Mouse (Mus musculus): Measurements from ENCODE around the gene Syt16.
A peak's percentile ranks its signal among the peaks of the same experiment; 100 is the strongest.

Gene Syt16

DNA sequence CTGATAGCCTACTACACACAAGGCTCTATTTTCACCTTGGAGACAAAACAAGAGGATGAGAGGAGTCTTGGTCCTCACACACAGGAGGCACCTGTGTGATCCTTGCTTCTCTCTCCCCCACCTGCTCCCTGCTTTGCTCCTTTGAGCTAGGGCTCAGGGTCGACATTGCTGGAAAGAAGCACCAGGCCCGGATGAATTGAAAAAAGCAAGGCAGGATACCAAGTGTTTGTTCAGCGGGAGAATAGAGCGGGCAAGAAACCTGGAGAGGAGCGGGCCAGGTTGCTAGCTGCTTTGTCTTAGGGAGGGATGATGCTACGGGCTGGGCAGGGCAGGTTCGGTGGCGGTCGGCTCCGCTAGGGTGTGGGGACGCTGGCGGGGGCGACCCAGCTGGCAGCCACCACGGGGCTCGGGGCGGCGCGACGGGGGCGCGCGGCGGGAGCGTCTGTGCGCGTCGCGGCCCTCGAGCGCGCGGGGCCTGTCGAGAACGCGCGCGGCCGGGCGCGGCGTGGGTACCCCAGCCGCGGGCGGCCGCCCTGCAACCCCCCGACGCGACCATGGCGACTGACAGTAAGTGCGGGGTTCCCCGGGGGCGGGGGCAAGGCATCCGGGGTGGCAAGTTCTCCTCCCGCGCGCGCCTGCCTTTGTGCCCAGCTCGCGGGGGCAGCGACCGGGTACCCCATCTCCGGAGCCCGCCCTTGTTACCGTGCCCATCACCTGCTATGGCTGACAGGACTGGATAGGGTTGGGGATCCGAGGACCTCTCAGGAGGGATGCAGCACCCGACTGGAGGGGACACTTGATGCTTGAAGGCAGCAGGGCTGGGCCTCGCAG lies at the start of gene Syt16:
Gene Syt16, plus strand, starts transcription at position 365 of the 831 bp plus-strand sequence.
- no peak for DNase-seq (ENCODE audit: low spot score)

DNA sequence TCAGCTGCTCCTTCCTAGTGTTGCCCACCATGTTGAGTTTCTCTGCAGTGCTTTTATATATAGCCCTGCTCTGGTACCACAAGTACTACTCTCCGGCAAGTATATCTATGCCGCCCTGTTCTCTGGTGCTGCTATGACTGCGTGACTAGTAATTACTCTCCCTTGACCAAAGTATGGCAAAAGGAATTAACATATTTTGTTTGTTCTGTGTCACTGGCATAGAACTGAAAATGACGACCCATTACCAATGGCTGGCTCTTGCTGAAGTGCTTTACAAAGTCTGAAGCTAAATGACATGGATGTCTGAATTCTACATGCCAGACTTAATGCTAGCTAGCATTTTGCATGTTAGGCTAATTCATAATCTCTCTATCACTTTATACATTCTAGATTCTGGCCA lies 49.0 kb upstream of the Syt16 start:
- no peak for DNase-seq (ENCODE audit: low spot score)

- DNase-seq (ENCODE audit: low spot score) = peak; percentile 18
Measured at GRCm38 (mm10) chr12:73949318-73950058, 48.0 kb upstream of the Syt16 start.

DNA sequence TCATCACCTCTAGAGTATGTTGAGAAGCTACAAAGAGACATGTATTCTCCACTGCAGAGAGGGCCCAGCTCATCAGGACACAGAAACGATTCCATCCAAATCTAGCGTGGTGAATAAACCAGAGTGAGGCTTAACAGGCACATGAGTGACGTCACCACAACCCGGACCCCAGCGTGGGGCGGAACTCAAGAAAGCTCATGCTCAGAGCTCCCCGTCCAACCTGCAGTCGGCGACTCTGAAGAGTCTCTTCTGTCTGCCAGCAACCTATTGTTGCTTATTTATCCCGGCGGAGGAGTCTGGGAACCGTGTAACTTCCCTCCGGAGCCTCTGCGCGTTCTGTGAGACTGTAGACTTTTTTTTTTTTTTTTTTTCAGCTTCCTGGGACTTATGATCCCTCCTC lies 44.6 kb upstream of the Syt16 start:
- DNase-seq (ENCODE audit: low spot score) = no peak

- no peak for DNase-seq (ENCODE audit: low spot score)
Measured at GRCm38 (mm10) chr12:73953420-73954186, 43.9 kb upstream of the Syt16 start.

- no peak for DNase-seq (ENCODE audit: low spot score)
Measured at GRCm38 (mm10) chr12:73954785-73955184, 42.7 kb upstream of the Syt16 start.

- DNase-seq (ENCODE audit: low spot score) = no peak
Measured at GRCm38 (mm10) chr12:73957676-73958075, 39.8 kb upstream of the Syt16 start.

DNA sequence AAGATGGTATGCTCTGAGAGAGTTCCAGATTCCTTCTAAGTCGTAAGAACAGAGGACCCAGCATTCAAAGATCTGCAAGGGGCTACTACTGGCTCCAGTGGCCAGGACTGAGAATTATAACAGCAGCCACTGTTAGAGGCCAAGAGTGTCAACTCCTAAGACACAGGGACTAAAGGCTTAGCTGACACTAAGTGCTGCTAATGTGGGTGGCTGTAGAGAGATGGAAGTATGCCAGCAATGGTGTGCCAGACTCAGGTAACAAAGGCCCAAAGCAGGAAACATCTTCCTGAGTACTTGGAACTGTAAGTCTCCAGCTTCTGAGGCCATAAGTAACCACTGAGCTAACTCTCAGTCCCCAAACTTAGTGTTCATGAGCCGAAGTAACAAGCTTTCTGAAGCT lies 38.6 kb upstream of the Syt16 start:
- DNase-seq (ENCODE audit: low spot score) = no peak

DNA sequence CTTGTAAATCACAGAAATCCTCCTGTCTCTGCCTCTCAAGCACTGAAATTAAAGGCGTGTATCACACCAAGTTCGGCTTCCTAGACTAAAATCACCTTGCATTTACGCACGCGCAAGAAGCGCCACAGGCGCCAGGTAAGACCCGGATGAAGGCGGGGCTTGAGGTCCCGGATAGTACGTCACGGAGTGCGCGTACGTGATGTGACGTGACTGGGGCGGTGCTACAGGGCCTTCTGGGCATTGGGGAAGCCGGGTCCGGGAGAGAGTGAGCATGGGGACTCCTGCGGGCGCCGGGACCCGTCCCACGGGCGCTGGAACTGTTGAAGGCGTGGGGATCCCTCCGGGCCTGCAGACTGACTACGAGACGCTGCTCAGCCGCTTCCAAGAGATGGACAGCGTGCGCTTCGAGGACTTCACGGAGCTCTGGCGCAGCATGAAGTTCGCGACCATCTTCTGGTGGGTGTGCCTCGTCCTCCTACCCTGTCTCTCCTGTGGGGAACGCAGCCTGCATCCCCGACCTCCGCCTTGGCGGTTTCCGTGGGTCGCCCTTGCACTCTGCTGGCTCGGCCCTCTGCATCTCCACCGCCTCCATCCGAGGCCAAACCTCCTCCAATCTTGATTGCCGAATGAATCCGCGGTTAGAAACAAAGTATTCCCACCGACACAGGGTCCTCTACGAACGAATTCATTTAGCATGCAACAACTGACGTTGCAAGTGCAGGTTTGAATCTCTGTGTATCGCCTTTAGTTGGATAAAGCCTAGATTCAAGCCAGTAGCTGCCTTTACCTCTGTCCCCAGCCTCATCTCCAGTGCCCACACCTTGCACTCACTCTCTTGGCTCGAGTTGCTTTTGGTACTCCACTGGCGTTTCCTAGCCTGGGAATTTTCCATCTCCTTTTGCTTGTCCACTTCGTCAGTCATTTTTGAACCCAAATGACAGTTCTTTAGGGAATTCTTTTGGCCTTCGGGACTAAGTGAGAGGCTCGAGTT lies 32.9 kb upstream of the Syt16 start, which contains the start of gene Snapc1:
Gene Snapc1, plus strand, starts transcription at position 191 of the 991 bp plus-strand sequence.
- DNase-seq (ENCODE audit: low spot score) = peak; percentile 94

DNA sequence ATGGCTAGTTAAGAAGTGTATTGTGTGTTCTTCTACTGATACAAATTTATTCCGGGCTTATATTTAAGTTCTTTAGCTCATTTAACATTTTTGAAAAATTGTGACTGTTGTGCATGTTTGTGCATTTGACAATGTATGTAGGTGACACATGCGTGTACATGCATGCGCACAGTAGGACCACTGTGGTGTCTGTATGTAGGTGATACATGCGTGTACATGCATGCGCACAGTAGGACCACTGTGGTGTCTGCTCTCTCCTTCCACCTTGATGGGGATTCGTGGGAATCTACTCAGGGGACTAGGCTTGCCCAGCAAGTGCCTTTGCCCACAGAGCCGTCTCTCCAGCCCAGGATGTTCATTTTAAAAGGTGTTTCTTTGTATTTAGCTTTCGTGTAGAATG lies 28.3 kb upstream of the Syt16 start:
- no peak for DNase-seq (ENCODE audit: low spot score)

DNA sequence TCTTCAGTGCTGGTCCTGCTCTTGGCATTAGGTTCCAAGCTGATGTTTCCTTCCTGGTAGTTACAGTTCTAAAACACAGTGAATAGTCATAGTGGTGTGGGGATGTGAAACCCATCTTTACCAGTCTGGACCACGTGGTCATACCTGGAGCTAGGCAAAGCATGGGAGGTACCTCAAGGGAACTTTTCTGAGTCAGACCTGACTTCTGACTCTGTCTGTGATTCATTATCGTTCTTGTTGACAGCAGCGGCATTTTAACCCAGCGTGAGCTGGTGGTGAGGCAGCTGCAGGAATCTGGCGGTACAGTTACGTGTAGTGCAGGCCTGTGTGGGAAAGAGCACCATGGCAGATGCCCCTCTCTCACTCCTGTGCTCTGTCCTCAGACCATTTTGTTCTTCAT lies 22.9 kb upstream of the Syt16 start:
- DNase-seq (ENCODE audit: low spot score) = no peak

GRCm38 (mm10) chr12:73978144-73978543 lies 19.3 kb upstream of the Syt16 start:
- no peak for DNase-seq (ENCODE audit: low spot score)

DNA sequence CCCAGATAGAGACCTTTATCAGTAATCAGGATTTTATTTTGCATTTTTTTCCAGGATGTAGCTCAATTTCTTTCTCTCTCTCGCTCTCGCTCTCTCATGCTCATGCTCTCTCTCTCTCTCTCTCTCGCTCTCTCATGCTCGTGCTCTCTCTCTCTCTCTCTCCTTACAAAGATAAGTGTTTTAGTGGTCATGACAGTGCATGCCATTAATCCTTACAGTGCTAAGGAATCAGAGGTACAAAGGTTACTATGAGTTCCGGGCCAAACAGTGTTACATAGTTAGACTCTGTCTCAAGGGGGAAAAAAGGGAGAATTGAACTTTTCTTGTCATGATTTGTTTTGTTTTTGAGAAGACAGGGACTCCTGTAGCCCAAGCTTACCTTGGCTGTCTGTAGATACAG lies 17.8 kb upstream of the Syt16 start:
- DNase-seq (ENCODE audit: low spot score) = no peak

GRCm38 (mm10) chr12:73982533-73982932 lies 14.9 kb upstream of the Syt16 start:
- DNase-seq (ENCODE audit: low spot score) = peak; percentile 32

DNA sequence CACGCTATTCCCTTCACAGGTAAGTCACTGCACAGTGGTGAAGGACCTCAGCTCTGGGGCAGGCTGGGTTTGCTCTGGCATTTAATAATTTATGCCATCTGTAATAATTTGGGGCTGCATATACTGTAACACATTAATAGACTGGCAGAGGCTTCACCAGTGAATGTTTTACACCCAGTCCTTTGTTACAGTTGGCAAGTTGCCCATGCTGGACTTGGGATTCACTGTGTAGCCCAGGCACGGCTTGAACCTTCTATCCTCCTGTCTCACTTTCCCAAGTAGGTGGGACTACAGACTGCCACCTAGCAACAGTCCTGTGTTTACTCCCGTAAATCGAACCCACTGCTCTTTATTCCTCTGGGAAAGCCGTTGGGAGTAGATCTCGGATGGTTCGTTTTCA lies 11.2 kb upstream of the Syt16 start:
- DNase-seq (ENCODE audit: low spot score) = no peak

- no peak for DNase-seq (ENCODE audit: low spot score)
Measured at GRCm38 (mm10) chr12:73988393-73989008, 9.0 kb upstream of the Syt16 start.

GRCm38 (mm10) chr12:73989594-73989993 lies 7.9 kb upstream of the Syt16 start:
- no peak for DNase-seq (ENCODE audit: low spot score)

DNA sequence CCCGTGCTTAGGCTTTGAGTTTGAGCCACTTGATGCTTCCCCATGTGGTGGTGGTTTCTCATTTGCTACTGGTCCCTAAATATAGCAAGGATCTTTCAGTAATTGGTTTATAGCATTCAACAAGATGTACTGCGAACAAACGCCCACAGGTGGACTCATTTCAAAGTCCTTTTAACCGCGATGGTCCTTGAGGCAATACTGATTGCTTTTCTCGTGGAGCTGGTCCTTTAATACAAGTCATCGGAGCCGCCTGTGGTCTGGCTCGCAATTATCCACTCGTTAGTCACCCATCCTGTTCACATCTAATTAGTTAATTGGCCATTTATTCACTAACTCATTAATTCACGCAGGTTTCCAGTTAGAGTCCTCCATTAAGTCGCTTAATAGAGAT lies 560 bp upstream of the Syt16 start:
- DNase-seq (ENCODE audit: low spot score) = no peak

DNA sequence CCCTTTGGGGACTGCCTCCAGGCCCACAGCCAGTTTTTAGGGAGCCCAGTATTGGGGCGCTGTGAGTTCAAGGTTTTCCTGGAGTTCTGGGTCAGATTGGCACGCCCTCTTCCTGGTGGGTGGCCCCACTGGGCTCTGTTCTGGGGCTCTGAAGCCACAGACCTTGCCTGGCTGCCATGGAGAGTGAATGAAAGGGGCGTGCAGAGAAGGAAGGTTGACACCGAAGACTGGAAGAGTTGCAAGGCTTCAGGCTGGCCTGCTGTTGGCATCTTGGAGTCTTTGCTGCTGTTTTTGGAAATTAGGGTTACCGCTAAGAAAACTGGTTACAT lies 631 bp downstream of the Syt16 start:
- no peak for DNase-seq (ENCODE audit: low spot score)

DNA sequence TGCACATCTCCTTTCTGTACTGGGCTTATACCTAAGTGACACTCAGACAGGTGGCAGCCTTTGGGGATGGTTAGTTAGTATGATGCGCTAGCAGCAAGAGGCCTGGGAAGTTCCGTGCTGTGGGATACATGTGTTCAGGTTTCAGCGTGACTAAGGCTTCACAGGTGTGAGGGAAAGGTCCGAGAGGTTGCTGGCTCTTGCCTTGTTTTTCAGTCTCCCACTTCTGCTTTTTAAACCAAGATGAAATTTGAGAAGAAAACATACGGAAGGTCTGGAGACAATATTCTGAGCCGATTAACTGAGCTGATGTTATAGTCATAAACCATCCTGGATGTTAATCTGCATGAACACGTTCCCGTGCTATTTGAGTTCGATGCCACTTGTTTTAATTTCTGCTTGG lies 5.0 kb downstream of the Syt16 start:
- no peak for DNase-seq (ENCODE audit: low spot score)

GRCm38 (mm10) chr12:74009448-74009911 lies 12.0 kb downstream of the Syt16 start:
- peak; percentile 24 for DNase-seq (ENCODE audit: low spot score)

All from ovary, postnatal 14 days (tissue).